Mouse (Mus musculus) embryo, embryonic 11 days (tissue): ENCODE results near the gene Kmt2b.

ENCODE experiments used
- DNase-seq: peaks from one replicate; pipeline ENCODE4 v3.0.0-alpha.2; 2015

Kmt2b gene

DNA sequence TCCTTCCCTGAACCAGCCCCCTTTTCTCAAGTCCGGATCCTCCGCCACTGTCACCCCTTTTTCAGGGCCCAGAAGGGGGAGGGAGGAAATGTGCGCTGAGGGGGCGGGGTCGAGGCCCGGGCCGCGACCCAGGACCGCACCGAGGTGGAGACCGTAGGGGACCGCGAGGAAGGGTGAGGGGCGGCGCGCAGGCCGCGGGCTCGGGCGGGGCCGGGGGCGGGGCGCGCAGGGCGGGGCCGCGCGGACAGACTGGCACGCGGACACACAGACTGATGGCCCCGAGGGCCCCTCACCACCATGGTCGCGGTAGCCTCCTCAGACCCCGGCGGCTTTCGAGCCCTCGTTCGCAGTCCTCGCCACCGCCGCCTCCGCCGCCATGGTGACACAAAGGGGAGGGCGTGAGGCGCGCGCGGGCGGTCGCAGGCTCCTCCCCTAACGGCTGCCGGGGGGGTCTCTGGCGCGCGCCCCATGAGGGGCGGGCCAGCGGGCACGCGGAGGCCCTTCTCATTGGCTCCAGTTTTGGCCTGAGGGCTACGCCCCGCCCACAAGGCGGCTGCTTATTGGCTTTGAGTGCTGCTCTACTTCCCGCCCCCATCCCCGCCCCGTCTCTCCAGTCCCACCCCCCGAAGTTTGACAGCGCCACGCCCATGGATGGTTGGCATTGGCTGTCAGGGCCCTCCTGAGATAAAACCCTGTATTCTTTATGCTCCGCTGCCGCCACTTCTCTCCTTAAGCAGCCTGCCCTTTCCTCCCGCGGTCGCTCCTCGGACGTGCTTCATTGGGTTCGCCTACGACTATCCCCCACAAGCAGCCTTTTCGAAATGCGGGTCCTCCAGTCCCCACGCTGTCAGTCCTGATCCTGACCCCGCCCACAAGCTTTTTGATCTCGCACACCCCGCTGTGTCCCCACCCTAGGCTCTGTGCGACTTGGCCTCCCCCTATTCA lies 53.6 kb downstream of the Kmt2b start, which contains the start of gene Arhgap33:
Arhgap33 (minus strand) TSS at position 428 of the 945 bp plus-strand sequence.
- DNase-seq = peak; percentile 100

DNA sequence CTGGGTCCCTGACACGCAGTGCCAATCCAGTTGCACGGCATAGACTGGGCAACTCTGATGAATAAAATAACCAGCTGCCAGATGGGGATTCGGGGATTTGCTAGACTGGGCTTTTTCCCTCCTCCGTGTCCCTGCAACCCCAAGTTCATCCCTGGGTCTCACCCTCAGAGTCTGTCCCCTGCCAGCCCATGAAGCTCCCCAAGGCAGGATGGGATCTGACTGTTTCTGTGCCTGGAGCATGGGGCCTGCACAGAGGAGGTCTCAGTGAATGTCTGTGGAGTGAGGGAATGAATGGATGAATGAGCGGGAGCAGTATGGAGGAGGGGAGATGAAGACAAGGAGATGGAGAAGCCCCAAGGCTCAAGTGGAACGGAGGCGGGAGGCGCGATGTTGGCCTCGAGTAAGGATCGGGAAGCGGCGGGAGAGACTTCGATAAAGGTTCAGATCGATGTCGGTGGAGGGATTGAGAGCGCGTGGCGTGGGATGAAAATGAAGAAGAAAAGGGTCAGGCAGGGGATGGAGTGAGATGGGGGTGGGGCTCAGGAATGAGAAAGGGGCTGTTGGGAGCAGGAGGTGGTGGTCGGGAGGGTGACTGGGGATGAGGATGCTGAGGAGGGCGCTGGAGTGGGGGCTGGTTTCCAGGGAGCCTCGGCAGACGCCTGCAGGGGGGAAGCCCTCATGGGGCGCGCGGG lies 54.4 kb downstream of the Kmt2b start:
- DNase-seq = peak; percentile 54

- peak; percentile 53 for DNase-seq
Observed at GRCm38 (mm10) chr7:30532931-30533330, 55.6 kb downstream of the Kmt2b start.

DNA sequence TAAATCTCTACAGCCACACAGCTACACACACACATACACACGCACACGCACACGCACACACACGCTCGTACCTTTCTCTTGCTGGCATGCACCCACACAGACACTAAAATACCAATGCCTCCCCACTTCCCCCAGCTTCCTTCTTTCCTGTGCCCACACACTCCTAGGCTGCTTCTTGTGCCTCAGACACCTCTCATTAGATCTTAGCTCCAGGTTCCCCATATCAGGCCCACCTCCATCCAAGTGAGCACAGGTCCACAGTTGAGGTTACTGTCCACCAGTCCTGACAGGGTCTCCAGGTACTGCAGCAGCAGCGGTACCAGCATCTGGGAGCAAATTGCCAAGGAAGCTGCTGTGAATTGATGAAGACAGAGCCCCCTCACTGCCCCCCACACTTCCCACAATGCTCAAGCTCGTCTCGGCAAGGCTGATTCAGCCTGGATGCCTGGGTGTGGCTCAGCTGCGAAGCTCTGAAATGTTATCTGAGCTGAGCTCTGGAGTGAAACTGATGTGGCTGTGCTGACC lies 57.2 kb downstream of the Kmt2b start:
- no peak for DNase-seq

DNA sequence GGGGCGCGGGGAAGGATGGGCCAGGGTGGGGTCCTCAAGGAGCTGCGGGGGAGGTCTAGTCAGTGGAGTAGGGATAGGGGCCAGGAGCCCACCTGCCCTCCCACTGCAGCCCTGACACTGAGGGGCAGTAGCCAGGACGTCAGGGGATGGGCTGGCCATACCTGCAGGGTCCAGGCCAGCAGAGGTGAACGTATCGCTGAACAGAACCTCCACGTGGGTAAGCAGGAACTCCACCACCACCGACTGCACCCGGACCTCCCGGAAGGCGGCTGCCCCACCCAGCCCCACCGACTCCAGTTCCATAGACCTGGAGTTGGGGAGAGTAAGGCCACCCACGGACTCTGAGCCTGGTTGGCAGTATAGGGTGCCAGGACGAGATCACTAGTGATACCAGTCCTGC lies 61.5 kb downstream of the Kmt2b start:
- no peak for DNase-seq

- DNase-seq = no peak
Observed at GRCm38 (mm10) chr7:30526399-30526798, 62.1 kb downstream of the Kmt2b start.

- peak; percentile 24 for DNase-seq
Observed at GRCm38 (mm10) chr7:30525954-30526353, 62.6 kb downstream of the Kmt2b start.

DNA sequence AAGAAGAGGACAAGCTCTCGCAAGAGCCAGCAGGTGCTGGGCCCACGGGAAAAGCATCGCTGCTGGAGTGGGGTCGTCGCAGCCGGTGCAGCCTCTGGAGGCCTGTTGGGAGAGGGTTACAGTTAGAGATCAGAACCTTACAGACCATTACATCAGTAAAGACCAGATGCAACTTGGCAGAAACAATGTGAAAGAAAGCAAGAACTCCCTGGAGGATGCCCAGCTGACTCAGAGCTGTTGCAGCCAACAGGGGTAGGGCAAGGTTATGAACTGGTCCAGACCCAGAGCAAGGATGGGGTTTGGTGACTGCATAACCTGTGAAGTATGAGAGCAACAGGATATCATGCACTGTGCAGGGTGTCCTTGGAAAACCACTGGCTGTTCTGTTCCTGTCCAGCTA lies 64.0 kb downstream of the Kmt2b start:
- no peak for DNase-seq

DNA sequence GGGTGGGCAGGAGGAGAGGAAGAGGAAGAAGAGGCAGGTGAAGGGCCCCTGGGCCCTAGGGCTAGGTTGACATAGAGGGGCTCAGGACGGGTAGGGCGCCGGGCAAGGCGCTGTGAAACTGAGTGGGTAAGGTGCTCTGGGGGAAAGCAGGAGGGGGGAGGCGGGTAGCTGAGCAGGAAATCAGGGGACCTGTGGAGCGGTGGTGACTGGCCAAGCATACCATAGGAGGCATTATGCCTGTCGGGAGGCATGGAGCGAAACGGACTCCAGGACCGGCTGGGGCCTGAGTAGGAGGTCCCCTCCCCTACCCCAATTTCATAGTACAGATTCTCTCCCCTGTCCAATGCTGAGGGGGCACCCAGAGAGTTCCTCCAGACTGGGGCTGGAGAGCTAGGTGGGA lies 65.7 kb downstream of the Kmt2b start:
- no peak for DNase-seq

DNA sequence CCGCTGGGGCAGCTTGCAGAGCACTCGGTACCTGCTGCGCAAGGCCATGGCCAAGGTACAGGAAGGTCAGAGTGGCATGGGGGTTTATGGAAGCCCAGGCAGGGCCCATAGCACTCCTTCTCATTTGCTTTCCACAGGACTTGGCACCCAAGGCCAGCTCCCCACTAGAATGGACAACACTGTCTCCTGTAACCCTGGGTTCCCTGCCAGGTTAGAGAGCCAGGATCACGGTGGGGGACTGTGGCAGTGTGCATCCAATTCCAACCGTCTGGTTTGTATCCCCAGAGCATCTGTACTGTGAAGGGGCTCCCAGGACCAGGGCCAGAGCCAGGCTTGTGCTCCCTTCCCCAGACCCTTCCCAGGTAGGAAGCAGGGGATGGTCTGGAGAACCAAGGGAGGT lies 67.7 kb downstream of the Kmt2b start:
- no peak for DNase-seq

GRCm38 (mm10) chr7:30520396-30520795 lies 68.1 kb downstream of the Kmt2b start:
- no peak for DNase-seq
